9 mouse cellular contexts compared by ENCODE assay signal in genomic region chr11:61091642-61092262, GRCm38 (mm10). TPM values are rescaled to one million over a fixed set of nuclear protein-coding genes. Genes with fewer than 3 reads are reported as not detected.
DNase-seq lines count a peak whose midpoint lies in the region; ATAC-seq lines count a peak whose summit lies in the region.
"Had no signal": no experiment of that assay in that cellular context is flagged by ENCODE, and none has a peak within 500 bp of the region (broad histone marks: within the 10 kb centered on the region; RNA-seq: fewer than 3 reads in every experiment).

No protein-coding gene starts in this region.

- ATAC-seq in embryonic facial prominence, embryonic 14.5 days (ENCODE audit: low read depth): no peak
- no peak for ATAC-seq in neural tube, embryonic 11.5 days (ENCODE audit: insufficient read depth, low FRiP score, low TSS enrichment)

- H3K9ac ChIP-seq in embryonic facial prominence, embryonic 14.5 days (ENCODE audit: low read depth, low read length): no peak overlapping the region
- no peak overlapping the region for H3K9ac ChIP-seq in neural tube, embryonic 11.5 days (ENCODE audit: low read length)
- H3K9ac ChIP-seq: stomach, embryonic 15.5 days had no signal

- no peaks in the 10 kb centered on the region for H3K4me1 ChIP-seq in embryonic facial prominence, embryonic 14.5 days (ENCODE audit: control insufficient read depth, insufficient read depth, low read length)
- no peaks in the 10 kb centered on the region for H3K4me1 ChIP-seq in limb, embryonic 10.5 days
- H3K4me1 ChIP-seq in neural tube, embryonic 11.5 days (ENCODE audit: control insufficient read depth, insufficient read depth, low read length): no peaks in the 10 kb centered on the region
- H3K4me1 ChIP-seq: stomach, embryonic 15.5 days had no signal

- H3K36me3 ChIP-seq in embryonic facial prominence, embryonic 14.5 days (ENCODE audit: control insufficient read depth, insufficient read depth, low read length): no peaks in the 10 kb centered on the region
- no peaks in the 10 kb centered on the region for H3K36me3 ChIP-seq in limb, embryonic 10.5 days
- H3K36me3 ChIP-seq in neural tube, embryonic 11.5 days (ENCODE audit: control insufficient read depth, insufficient read depth, low read length): no peaks in the 10 kb centered on the region
- H3K36me3 ChIP-seq: stomach, embryonic 15.5 days had no signal

- peak; percentile 89 for DNase-seq in testis, postnatal 10 days (ENCODE audit: low spot score)
- no peak for DNase-seq in testis, postnatal 14 days (ENCODE audit: low spot score)
- DNase-seq in adrenal gland, postnatal 25 days: peak; percentile 74
- peak; percentile 89 for DNase-seq in embryonic facial prominence, embryonic 14.5 days (ENCODE audit: low spot score)
- DNase-seq in induced T-regulatory cell, adult 2 months (ENCODE audit: low read depth): peak; percentile 75
- peak; percentile 81 for DNase-seq in limb, embryonic 10.5 days (ENCODE audit: low spot score)
- peak; percentile 74 for DNase-seq in neural tube, embryonic 11.5 days (ENCODE audit: low spot score)
- peak; percentile 18 for DNase-seq in yolk sac, embryonic 10.5 days (ENCODE audit: low spot score)

- peaks cover 9% of the 10 kb centered on the region; the same call in 1 of the 2 replicates for H3K9me3 ChIP-seq in embryonic facial prominence, embryonic 14.5 days (ENCODE audit: control insufficient read depth, low read length)
- H3K9me3 ChIP-seq in limb, embryonic 10.5 days (replicated peaks): no peaks in the 10 kb centered on the region
- no peaks in the 10 kb centered on the region for H3K9me3 ChIP-seq in neural tube, embryonic 11.5 days (ENCODE audit: control insufficient read depth, low read length)
- H3K9me3 ChIP-seq: stomach, embryonic 15.5 days had no signal

- H3K27me3 ChIP-seq in embryonic facial prominence, embryonic 14.5 days (replicated peaks; ENCODE audit: control insufficient read depth, insufficient read depth, low read length): no peaks in the 10 kb centered on the region
- H3K27me3 ChIP-seq in limb, embryonic 10.5 days (ENCODE audit: low read depth, poor library complexity, severe bottlenecking): no peaks in the 10 kb centered on the region
- no peaks in the 10 kb centered on the region for H3K27me3 ChIP-seq in neural tube, embryonic 11.5 days (ENCODE audit: control insufficient read depth, insufficient read depth, low read length)
- H3K27me3 ChIP-seq: stomach, embryonic 15.5 days had no signal

- no peak overlapping the region for H3K4me2 ChIP-seq in embryonic facial prominence, embryonic 14.5 days (ENCODE audit: low read depth, low read length)
- H3K4me2 ChIP-seq in neural tube, embryonic 11.5 days (ENCODE audit: low read depth): no peak overlapping the region
- H3K4me2 ChIP-seq: stomach, embryonic 15.5 days had no signal

- H3K4me3 ChIP-seq in embryonic facial prominence, embryonic 14.5 days (ENCODE audit: low read depth, low read length): no peak overlapping the region
- H3K4me3 ChIP-seq in limb, embryonic 10.5 days: no peak overlapping the region
- H3K4me3 ChIP-seq in neural tube, embryonic 11.5 days (ENCODE audit: low read depth, low read length): no peak overlapping the region
- H3K4me3 ChIP-seq: stomach, embryonic 15.5 days had no signal

- WGBS in embryonic facial prominence, embryonic 14.5 days: 20% methylated on average over 7 of the region's 7 CpGs
- WGBS in limb, embryonic 10.5 days: 25% methylated on average over 7 of the region's 7 CpGs
- 23% methylated on average over 7 of the region's 7 CpGs for WGBS in neural tube, embryonic 11.5 days

- no peak overlapping the region for H3K27ac ChIP-seq in embryonic facial prominence, embryonic 14.5 days (replicated peaks; ENCODE audit: low read depth, low read length)
- no peak overlapping the region for H3K27ac ChIP-seq in limb, embryonic 10.5 days
- no peak overlapping the region for H3K27ac ChIP-seq in neural tube, embryonic 11.5 days (ENCODE audit: low read depth, low read length)
- H3K27ac ChIP-seq: stomach, embryonic 15.5 days had no signal

RNA-seq across cellular contexts. Expression of gene Tnfrsf13b, which starts 34.8 kb away (rescaled TPM):
- 0.43 TPM in 1 of 2 replicates, not detected in the other for total RNA-seq in adrenal gland, postnatal 25 days (2021)
- 2.9 and 3.0 TPM in 2 replicates for polyA plus RNA-seq in embryonic facial prominence, embryonic 14.5 days (2014; fragmentation: Nextera tagmentation; extraction: Ambion mirVana)
- polyA plus RNA-seq in limb, embryonic 10.5 days (2016; fragmentation: Nextera tagmentation; extraction: Ambion mirVana): 0.39 TPM in 2 replicates
- 0.80 and 1.6 TPM in 2 replicates for polyA plus RNA-seq in neural tube, embryonic 11.5 days (2014; fragmentation: Nextera tagmentation; extraction: Ambion mirVana)
